Mouse (Mus musculus) hindbrain, embryonic 13.5 days (tissue): ENCODE results near the gene Tldc2. TPM values are rescaled to one million over a fixed set of nuclear protein-coding genes. Genes with fewer than 3 reads are reported as not detected.
A peak's percentile ranks its signal among the peaks of the same experiment; 100 is the strongest.

Source experiments
- ATAC-seq: fragments of 200-750 bp; cut with Nextera tagmentation; 2 replicates; pipeline ENCODE4 v1.8.0; 2017; ENCODE audit warnings: moderate TSS enrichment; ENCODE audit not compliant: low FRiP score
- H3K27ac ChIP-seq: fragments of 300-500 bp; sonication (generic); 2 replicates; pipeline ENCODE4 v1.5.1; 2015; ENCODE audit warnings: inconsistent platforms, mild to moderate bottlenecking, moderate library complexity
- H3K27me3 ChIP-seq: fragments of 300-500 bp; sonication (generic); 2 replicates; pipeline ENCODE4 v1.6.1; 2015; ENCODE audit warnings: mild to moderate bottlenecking, inconsistent platforms
- H3K36me3 ChIP-seq: fragments of 300-500 bp; sonication (generic); 2 replicates; pipeline ENCODE4 v1.6.1; 2015; ENCODE audit warnings: mild to moderate bottlenecking, inconsistent platforms
- H3K4me1 ChIP-seq: fragments of 300-500 bp; sonication (generic); replicated peaks from 2 replicates; pipeline ENCODE4 v1.6.1; 2015; ENCODE audit warnings: inconsistent platforms
- H3K4me2 ChIP-seq: fragments of 300-500 bp; sonication (generic); 2 replicates; pipeline ENCODE4 v1.6.1; 2015; ENCODE audit warnings: inconsistent platforms, mild to moderate bottlenecking, moderate library complexity
- H3K4me3 ChIP-seq: fragments of 300-500 bp; sonication (generic); 2 replicates; pipeline ENCODE4 v1.5.1; 2015; ENCODE audit warnings: mild to moderate bottlenecking, inconsistent platforms
- H3K9ac ChIP-seq: fragments of 300-500 bp; sonication (generic); 2 replicates; pipeline ENCODE4 v1.6.1; 2015; ENCODE audit warnings: mild to moderate bottlenecking, inconsistent platforms
- H3K9me3 ChIP-seq: fragments of 300-500 bp; sonication (generic); 2 replicates; pipeline ENCODE4 v1.6.1; 2016; ENCODE audit warnings: inconsistent platforms
- WGBS: fragments of 180-500 bp; shearing (Covaris S2); methylation state at CpG from one replicate; pipeline ENCODE4 v1.1.7; 2015; 5-methylcytosine and 5-hydroxymethylcytosine counted together
- polyA plus RNA-seq: library from polyadenylated mRNA; unstranded; fragments of >200 nt; fragmentation: Nextera tagmentation; extraction: Ambion mirVana; gene quantifications from 2 replicates; pipeline ENCODE4 v1.2.1, GENCODE M21; 2015

Gene Tldc2
- polyA plus RNA-seq, 1 experiment from 2014 or later = not detected

- no peak overlapping the region for H3K27ac ChIP-seq
- 0 out of 2 replicates have a peak overlapping the region, but pooled peaks have one; percentile 24 for H3K9ac ChIP-seq
- no peak overlapping the region for H3K4me3 ChIP-seq
- peaks cover 64% of the 10 kb centered on the region for H3K4me1 ChIP-seq
- ATAC-seq = no peak
- no peaks in the 10 kb centered on the region for H3K27me3 ChIP-seq
- peaks cover 57% of the 10 kb centered on the region for H3K36me3 ChIP-seq
- no peak overlapping the region for H3K4me2 ChIP-seq
- no peaks in the 10 kb centered on the region for H3K9me3 ChIP-seq
- WGBS = 97% methylated on average over 5 of the region's 5 CpGs
Observed at GRCm38 (mm10) chr2:157053124-157053523, 33.7 kb upstream of the Tldc2 start.

- peaks cover 64% of the 10 kb centered on the region for H3K4me1 ChIP-seq
- no peak overlapping the region for H3K9ac ChIP-seq
- H3K27ac ChIP-seq = 0 out of 2 replicates have a peak overlapping the region, but pooled peaks have one; percentile 37
- H3K4me2 ChIP-seq = no peak overlapping the region
- 73% methylated on average over 4 of the region's 4 CpGs for WGBS
- peaks cover 60% of the 10 kb centered on the region for H3K36me3 ChIP-seq
- no peaks in the 10 kb centered on the region for H3K27me3 ChIP-seq
- no peak for ATAC-seq
- no peaks in the 10 kb centered on the region for H3K9me3 ChIP-seq
- no peak overlapping the region for H3K4me3 ChIP-seq
Observed at GRCm38 (mm10) chr2:157053787-157054186, 33.1 kb upstream of the Tldc2 start.

GRCm38 (mm10) chr2:157054297-157054696 is 32.6 kb upstream of the Tldc2 start:
- Histone ChIP-seq H3K27ac (peak overlapping the region; percentile 37; the same call in 1 of the 2 replicates), H3K9me3 (no peaks in the 10 kb centered on the region), H3K27me3 (no peaks in the 10 kb centered on the region), H3K4me1 (peaks cover 64% of the 10 kb centered on the region), H3K36me3 (peaks cover 64% of the 10 kb centered on the region), H3K4me3 (no peak overlapping the region), H3K9ac (no peak overlapping the region), H3K4me2 (no peak overlapping the region)
- 94% methylated on average over 8 of the region's 8 CpGs for WGBS
- ATAC-seq = no peak

- Histone ChIP-seq H3K36me3 (peaks cover 69% of the 10 kb centered on the region), H3K4me1 (peaks cover 64% of the 10 kb centered on the region), H3K9me3 (no peaks in the 10 kb centered on the region)
Observed at GRCm38 (mm10) chr2:157054816-157055215, 32.0 kb upstream of the Tldc2 start.

GRCm38 (mm10) chr2:157055721-157056120 is 31.1 kb upstream of the Tldc2 start:
- Histone ChIP-seq H3K4me2 (no peak overlapping the region), H3K27ac (no peak overlapping the region), H3K27me3 (no peaks in the 10 kb centered on the region), H3K4me3 (no peak overlapping the region), H3K4me1 (peaks cover 60% of the 10 kb centered on the region), H3K9ac (no peak overlapping the region), H3K9me3 (no peaks in the 10 kb centered on the region), H3K36me3 (peaks cover 74% of the 10 kb centered on the region)
- WGBS = 91% methylated on average over 6 of the region's 6 CpGs
- ATAC-seq = no peak

More at GRCm38 (mm10) chr2:157054816-157055215, 32.0 kb upstream of the Tldc2 start:
- Histone ChIP-seq H3K27me3 (no peaks in the 10 kb centered on the region), H3K4me3 (no peak overlapping the region), H3K4me2 (no peak overlapping the region), H3K9ac (no peak overlapping the region), H3K27ac (peak overlapping the region; percentile 37; the same call in 1 of the 2 replicates)
- WGBS = 73% methylated on average over 5 of the region's 5 CpGs
- ATAC-seq = no peak

- Histone ChIP-seq H3K36me3 (peaks cover 71% of the 10 kb centered on the region), H3K4me1 (peaks cover 55% of the 10 kb centered on the region), H3K4me2 (no peak overlapping the region), H3K9ac (no peak overlapping the region), H3K27me3 (no peaks in the 10 kb centered on the region), H3K4me3 (no peak overlapping the region), H3K27ac (peak overlapping the region; percentile 85), H3K9me3 (no peaks in the 10 kb centered on the region)
- no peak for ATAC-seq
- 91% methylated on average over 3 of the region's 3 CpGs for WGBS
Observed at GRCm38 (mm10) chr2:157057186-157057585, 29.7 kb upstream of the Tldc2 start.

GRCm38 (mm10) chr2:157057758-157058157 is 29.1 kb upstream of the Tldc2 start:
- Histone ChIP-seq H3K9ac (no peak overlapping the region), H3K27ac (peak overlapping the region; percentile 85), H3K4me1 (peaks cover 55% of the 10 kb centered on the region), H3K4me2 (no peak overlapping the region), H3K27me3 (no peaks in the 10 kb centered on the region), H3K4me3 (no peak overlapping the region), H3K36me3 (peaks cover 66% of the 10 kb centered on the region), H3K9me3 (no peaks in the 10 kb centered on the region)
- 80% methylated on average over 4 of the region's 4 CpGs for WGBS
- no peak for ATAC-seq

- Histone ChIP-seq H3K9ac (peak overlapping the region; percentile 55), H3K4me1 (peaks cover 62% of the 10 kb centered on the region), H3K27me3 (no peaks in the 10 kb centered on the region), H3K4me3 (peak overlapping the region; percentile 8; the same call in 1 of the 2 replicates), H3K4me2 (peak overlapping the region; percentile 38), H3K9me3 (no peaks in the 10 kb centered on the region), H3K27ac (peak overlapping the region; percentile 85), H3K36me3 (peaks cover 58% of the 10 kb centered on the region)
- peak; percentile 76 for ATAC-seq
- 12% methylated on average over 18 of the region's 18 CpGs for WGBS
Observed at GRCm38 (mm10) chr2:157058342-157058998, 28.4 kb upstream of the Tldc2 start.

GRCm38 (mm10) chr2:157059166-157059565 is 27.7 kb upstream of the Tldc2 start:
- ATAC-seq = no peak
- peaks cover 69% of the 10 kb centered on the region for H3K4me1 ChIP-seq

GRCm38 (mm10) chr2:157060037-157060436 is 26.8 kb upstream of the Tldc2 start:
- Histone ChIP-seq H3K27me3 (no peaks in the 10 kb centered on the region), H3K4me1 (peaks cover 72% of the 10 kb centered on the region), H3K36me3 (peaks cover 43% of the 10 kb centered on the region), H3K4me3 (no peak overlapping the region), H3K4me2 (no peak overlapping the region), H3K9me3 (no peaks in the 10 kb centered on the region), H3K9ac (no peak overlapping the region), H3K27ac (no peak overlapping the region)
- no peak for ATAC-seq
- WGBS = 90% methylated on average over 14 of the region's 14 CpGs

More at GRCm38 (mm10) chr2:157059166-157059565, 27.7 kb upstream of the Tldc2 start:
- 56% methylated on average over 8 of the region's 8 CpGs for WGBS
- Histone ChIP-seq H3K4me2 (peak overlapping the region; percentile 19), H3K36me3 (peaks cover 51% of the 10 kb centered on the region), H3K9ac (peak overlapping the region; percentile 55; the same call in 1 of the 2 replicates), H3K9me3 (no peaks in the 10 kb centered on the region), H3K27me3 (no peaks in the 10 kb centered on the region), H3K27ac (peak overlapping the region; percentile 85), H3K4me3 (no peak overlapping the region)

GRCm38 (mm10) chr2:157060557-157061305 is 26.1 kb upstream of the Tldc2 start:
- ATAC-seq = no peak
- 89% methylated on average over 11 of the region's 11 CpGs for WGBS

GRCm38 (mm10) chr2:157063241-157063700 is 23.6 kb upstream of the Tldc2 start:
- Histone ChIP-seq H3K36me3 (peaks cover 24% of the 10 kb centered on the region), H3K27ac (peak overlapping the region; percentile 30; the same call in 1 of the 2 replicates), H3K9ac (0 out of 2 replicates have a peak overlapping the region, but pooled peaks have one; percentile 20), H3K4me1 (peaks cover 84% of the 10 kb centered on the region), H3K4me2 (no peak overlapping the region), H3K4me3 (no peak overlapping the region), H3K9me3 (no peaks in the 10 kb centered on the region), H3K27me3 (no peaks in the 10 kb centered on the region)
- WGBS = 69% methylated on average over 4 of the region's 4 CpGs
- no peak for ATAC-seq

More at GRCm38 (mm10) chr2:157060557-157061305, 26.1 kb upstream of the Tldc2 start:
- peaks cover 39% of the 10 kb centered on the region for H3K36me3 ChIP-seq
- no peaks in the 10 kb centered on the region for H3K9me3 ChIP-seq
- no peak overlapping the region for H3K4me2 ChIP-seq
- no peak overlapping the region for H3K4me3 ChIP-seq
- no peaks in the 10 kb centered on the region for H3K27me3 ChIP-seq
- no peak overlapping the region; the same call in 1 of the 2 replicates for H3K9ac ChIP-seq
- peaks cover 78% of the 10 kb centered on the region for H3K4me1 ChIP-seq
- H3K27ac ChIP-seq = no peak overlapping the region
